Mouse (Mus musculus) gastrocnemius, postnatal 4 days (tissue): ENCODE data around the gene Aspdh. TPM values are rescaled to one million over a fixed set of nuclear protein-coding genes. Genes with fewer than 3 reads are reported as not detected.

ENCODE experiments used
- DNase-seq, 2 experiments: peaks; one replicate each; pipeline ENCODE4 v3.0.0; 2021 to 2022; ENCODE audit warnings: low spot score in 2 of 2, mixed read lengths in 2 of 2
- total RNA-seq, 2 experiments: library from RNA; stranded (reverse); gene quantifications; 2 replicates each; pipeline ENCODE4 v1.2.3; 2021

Aspdh gene
- total RNA-seq, 2 experiments from 2014 or later = not detected

DNA sequence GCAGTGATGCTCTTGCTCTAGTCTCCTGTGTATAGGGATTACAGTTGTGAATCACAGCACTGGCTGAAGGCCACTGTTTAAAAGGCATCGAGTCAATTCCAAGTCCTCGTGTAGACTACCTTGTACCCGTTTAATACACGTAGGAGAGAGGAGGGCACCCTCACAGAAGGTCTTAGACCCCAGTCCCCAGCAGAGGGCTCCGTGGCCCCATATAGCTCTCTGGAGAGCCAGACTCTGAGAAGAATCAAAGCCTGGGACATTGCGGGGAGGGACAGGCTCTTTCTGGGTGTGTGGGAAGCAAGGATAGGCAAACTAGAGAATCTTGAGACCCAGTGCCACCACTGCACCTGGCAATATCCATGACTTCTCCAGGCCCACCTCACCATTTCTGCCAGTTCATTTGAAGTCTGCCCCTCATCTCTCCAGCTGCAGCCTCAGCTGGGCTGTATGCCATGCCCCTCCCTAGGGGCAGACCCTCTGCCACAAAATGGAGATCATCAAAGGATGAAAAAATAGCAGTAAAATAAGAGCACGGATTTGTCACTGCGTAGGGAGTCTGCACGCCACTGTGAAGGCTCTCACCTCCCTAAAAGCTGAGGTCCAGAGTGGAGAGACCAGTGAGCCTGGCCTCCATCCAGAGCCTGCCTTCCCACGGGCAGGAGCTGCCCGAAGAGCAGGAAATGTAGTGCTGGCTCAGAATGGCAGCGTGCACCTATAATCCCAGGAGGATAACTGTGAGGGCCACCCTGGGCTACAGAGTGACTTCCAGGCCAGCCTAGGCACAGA, 18.9 kb upstream of the Aspdh start:
- no peak for DNase-seq

DNA sequence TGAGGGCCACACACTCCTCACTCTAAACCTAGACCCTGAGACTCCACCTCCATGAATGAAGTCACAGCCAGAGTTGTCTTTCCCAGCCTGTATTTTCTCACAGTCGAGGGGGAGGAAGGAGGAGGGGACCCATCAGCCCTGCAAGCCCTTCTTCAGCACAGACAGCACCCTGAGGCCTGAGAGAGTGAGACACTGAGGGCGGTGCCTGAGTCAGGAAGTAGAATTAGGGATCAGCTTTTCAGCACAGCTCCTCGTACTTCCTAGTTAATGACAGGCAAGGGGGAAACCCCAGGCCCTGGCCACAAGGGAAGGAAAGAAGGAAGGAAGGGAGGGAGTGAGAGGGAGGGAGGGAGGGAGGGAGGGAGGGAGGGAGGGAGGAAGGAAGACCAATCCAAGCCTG, 11.9 kb upstream of the Aspdh start:
- DNase-seq = no peak

DNA sequence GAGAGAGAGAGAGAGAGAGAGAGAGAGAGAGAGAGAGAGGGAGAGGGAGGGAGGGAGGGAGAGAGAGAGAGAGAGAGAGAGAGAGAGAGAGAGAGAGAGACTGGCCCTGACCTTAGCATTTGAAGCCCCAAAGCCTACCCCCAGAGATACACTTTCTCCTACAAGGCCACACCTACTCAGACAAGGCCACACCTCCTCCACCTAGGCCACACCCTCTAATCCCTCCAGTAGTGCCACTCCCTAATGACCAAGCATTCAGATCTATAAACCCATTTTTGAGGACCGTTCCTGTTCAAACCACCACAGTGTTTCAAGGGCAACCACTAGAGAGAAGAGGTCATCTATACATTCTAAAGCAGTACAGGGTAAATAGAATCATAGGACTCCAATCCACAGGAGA, 8.9 kb upstream of the Aspdh start:
- DNase-seq = no peak

DNA sequence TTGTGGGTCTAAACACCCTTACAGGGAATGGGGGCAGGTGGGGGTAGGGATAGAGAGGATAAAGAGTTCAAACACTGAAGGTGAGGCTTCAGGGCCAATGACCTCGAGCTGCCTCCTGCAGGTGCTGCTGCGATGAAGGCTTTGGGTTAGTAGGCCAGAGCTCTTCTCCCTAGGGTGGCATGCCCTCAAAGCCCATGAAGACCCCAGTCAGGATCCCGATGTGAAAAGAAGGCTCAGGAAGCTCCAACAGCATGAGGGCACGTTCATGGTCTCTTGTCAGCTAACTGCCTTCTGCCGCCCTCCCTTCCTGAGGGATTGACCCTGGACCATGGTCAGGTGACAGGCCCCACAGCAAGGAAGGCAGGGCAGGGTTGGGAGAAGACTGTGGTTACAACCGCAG, 5.1 kb upstream of the Aspdh start:
- DNase-seq = no peak

DNA sequence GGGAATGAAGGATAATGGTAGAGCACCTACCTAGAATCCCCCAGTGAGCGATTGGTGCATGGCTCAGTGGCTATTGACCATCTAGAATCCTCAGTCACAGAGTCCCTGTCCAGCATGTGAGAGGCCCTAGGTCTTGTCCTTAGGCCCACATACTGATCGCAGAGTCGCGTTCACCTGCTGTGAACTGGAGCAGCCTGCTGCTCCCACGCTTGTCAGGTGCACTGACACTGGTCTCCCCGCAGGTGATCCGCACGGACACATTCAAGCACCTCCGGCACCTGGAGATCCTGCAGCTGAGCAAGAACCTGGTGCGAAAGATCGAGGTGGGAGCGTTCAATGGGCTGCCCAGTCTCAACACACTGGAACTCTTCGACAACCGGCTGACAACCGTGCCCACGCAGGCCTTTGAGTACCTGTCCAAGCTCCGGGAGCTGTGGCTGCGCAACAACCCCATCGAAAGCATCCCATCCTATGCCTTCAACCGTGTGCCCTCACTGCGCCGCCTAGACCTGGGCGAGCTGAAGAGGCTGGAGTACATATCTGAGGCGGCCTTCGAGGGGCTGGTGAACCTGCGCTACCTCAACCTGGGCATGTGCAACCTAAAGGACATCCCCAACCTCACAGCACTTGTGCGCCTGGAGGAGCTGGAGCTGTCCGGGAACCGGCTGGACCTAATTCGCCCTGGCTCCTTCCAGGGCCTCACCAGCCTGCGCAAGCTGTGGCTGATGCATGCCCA, 4.3 kb upstream of the Aspdh start:
- no peak for DNase-seq

DNA sequence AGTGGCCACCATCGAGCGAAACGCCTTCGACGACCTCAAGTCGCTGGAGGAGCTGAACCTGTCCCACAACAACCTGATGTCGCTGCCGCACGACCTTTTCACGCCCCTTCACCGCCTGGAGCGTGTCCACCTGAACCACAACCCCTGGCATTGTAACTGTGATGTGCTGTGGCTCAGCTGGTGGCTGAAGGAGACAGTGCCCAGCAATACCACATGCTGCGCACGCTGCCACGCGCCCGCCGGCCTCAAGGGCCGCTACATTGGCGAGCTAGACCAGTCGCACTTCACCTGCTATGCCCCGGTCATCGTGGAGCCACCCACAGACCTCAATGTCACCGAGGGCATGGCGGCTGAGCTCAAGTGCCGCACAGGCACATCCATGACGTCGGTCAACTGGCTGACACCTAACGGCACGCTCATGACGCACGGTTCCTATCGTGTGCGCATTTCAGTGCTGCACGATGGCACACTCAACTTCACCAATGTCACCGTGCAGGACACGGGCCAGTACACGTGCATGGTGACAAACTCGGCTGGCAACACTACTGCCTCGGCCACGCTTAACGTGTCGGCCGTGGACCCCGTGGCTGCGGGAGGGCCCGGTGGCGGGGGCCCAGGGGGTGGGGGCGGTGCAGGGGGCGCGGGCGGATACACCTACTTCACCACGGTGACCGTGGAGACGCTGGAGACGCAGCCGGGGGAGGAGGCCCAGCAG, 3.5 kb upstream of the Aspdh start:
- DNase-seq = no peak

DNA sequence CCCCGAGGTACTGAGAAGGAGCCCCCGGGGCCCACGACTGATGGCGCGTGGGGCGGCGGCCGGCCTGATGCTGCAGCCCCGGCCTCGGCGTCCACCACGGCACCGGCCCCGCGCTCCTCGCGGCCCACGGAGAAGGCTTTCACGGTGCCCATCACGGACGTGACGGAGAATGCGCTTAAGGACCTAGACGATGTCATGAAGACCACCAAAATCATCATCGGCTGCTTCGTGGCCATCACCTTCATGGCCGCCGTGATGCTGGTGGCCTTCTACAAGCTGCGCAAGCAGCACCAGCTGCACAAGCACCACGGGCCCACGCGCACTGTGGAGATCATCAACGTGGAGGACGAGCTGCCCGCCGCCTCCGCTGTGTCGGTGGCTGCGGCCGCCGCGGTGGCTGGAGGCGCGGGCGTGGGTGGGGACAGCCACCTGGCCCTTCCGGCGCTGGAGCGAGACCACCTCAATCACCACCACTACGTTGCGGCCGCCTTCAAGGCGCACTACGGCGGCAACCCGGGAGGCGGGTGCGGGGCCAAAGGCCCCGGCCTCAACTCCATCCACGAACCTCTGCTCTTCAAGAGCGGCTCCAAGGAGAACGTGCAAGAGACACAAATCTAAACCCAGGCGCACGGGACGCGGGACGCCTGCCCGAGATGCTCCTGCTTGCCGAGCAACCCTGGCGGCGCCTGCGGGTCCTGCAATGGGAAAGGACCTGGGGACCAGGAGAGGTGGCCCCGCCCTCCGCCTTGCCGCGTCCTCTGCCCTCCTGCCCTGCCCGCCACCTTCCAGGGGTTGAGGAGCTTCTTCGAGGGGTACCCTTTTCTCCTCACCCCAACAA, 2.8 kb upstream of the Aspdh start:
- DNase-seq = peak in 1 of 2 experiments; percentile 42

DNA sequence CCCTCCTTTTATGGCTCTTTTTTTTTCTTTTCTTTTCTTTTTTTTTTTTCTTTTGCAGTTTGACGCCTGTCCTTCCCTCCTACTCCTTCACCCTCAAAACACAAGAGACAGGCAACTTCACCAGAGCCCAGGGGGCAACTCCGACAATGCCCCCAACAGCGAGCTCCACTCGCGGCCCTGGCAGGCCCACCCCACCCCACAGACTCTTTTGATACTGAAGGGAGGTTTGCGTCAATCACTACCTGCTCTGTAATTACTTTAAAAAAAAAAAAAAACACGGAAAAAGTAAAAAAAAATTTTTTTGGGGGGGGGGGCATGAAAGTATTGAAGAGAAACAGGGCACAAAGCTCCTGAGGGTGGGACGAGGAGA, 2.1 kb upstream of the Aspdh start:
- no peak for DNase-seq

DNA sequence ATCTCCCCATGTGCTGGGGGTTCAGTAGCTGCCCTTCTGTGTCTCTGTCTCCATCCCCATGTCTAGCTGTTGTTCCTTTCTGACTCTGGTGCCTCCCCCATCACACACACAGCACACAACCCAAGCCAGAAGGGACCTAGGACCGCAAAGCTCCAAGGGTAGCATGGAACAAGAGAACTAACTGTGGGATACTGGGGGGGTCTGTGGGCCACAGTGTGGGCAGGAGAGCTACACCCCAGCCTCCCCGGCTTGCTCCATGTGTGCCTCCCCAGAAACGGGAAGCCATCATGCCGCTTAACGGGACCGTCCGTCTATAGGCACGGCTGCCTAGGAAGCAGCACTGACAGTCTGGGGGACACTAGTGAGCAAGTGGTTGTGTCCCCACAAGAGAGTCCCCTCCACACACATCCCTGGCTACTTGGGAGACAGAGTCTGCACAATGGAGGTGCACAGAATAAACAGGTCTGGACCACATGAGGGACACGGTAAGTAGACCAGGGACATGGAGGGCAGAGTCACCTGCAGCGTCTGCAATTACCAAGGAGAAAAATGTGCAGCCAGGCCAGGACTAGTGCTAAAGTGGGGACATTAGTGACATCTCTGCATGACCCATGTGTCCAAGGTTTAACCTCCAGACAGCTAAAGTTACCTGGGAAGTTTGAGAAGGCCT, 1.5 kb upstream of the Aspdh start:
- DNase-seq = peak in 1 of 2 experiments; percentile 5

DNA sequence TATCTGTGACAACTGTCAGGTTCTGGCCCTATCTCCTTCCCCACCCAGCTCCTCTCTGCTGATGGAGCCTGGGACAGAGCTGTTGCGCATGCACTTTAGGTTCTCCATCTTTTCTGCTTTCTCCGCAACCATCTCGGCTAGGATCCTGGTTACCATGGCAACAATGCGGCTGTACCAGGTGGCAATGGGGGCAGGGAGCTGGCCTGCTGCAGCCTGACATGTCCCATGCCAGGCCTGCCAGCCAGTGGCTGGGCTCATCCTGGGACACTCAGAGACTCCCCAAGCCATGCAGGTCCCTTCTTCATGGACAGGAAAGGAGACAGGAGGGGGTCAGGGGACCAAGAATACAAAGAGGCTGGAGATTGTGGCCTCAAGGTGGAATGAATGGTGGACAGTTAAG, 680 bp upstream of the Aspdh start:
- DNase-seq = no peak

DNA sequence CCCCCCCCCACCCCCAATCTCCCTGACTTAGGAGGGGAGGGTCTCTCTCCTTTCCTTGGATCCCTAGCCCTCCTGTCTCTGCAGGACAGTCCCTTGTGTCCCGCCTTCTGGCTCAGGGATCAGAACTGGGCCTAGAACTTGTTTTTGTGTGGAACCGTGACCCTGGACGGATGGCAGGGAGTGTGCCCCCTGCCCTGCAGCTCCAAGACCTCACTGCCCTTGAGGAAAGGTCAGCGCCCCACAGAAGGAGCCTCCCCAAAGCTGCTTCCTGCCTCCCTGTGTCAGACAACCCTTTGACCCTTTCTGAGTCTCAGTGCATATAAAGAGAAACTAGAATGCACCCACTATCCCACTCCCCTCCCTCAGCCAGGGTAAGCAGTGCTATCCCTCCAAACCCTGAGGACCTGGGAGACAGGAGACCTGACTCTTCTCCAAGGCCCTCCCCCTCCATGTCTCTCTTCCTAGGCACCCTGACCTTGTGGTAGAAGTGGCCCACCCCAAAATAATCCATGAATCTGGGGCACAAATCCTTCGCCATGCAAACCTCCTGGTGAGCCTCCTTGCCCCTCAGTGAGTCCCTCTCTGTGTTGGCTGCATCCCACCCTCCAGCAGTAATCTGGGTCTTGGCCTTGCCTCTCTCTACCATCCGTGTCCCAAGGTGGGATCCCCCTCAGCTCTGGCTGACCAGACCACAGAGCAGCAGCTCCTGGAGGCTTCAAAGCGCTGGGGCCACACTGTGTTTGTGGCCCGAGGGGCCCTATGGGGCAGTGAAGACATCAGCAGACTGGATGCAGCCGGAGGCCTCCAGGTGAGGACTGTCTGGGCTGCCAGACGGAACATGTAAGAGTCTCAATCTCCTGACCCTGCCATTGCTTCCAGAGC, 1.1 kb downstream of the Aspdh start:
- no peak for DNase-seq

DNA sequence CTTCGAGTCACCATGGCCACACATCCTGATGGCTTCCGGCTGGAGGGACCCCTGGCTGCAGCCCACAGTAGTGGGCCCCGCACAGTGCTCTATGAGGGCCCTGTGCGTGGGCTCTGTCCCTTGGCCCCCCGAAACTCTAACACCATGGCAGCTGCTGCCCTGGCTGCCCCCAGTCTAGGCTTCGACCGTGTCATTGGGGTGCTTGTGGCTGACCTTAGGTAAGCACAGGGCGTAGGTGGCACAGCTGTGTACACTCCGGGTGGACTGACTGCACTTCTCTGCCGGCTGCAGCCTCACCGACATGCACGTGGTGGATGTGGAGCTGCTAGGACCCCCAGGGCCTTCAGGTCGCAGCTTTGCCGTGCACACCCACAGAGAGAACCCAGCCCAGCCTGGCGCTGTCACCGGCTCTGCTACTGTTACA, 1.7 kb downstream of the Aspdh start:
- DNase-seq = no peak

DNA sequence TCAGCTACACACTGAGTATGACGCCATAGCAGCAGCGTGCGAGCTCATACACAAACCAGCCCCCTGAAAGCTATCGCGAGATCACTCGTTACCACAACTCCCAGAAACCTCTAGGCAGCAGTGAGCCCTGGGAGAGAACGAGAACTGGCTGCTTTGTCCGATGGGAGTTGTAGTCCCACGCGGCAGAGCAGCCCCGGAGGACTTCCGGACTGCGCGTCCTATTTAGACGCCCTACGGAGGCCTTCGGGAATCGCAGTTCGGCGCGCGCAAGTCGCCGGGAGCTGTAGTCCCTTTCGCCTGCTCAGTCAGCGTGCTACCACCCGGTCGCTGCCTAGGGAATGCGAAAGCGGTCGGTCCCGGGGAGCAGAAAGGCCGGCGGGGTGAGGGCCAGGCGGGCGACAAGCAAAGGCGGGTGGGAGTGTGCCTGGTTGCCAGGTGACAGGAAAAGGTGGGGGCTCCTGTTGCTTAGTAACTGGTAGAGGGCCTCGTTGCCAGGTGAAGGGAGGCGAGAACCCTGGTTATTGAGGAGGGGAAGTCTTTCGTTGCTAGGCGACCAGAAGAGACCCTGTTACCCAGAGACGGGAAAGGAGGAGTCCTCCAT, 2.7 kb downstream of the Aspdh start, which contains the start of gene Josd2:
Gene Josd2 (plus strand): TSS at position 170 of the 601 bp plus-strand sequence.
- peak; percentile 76 to 91 for DNase-seq

DNA sequence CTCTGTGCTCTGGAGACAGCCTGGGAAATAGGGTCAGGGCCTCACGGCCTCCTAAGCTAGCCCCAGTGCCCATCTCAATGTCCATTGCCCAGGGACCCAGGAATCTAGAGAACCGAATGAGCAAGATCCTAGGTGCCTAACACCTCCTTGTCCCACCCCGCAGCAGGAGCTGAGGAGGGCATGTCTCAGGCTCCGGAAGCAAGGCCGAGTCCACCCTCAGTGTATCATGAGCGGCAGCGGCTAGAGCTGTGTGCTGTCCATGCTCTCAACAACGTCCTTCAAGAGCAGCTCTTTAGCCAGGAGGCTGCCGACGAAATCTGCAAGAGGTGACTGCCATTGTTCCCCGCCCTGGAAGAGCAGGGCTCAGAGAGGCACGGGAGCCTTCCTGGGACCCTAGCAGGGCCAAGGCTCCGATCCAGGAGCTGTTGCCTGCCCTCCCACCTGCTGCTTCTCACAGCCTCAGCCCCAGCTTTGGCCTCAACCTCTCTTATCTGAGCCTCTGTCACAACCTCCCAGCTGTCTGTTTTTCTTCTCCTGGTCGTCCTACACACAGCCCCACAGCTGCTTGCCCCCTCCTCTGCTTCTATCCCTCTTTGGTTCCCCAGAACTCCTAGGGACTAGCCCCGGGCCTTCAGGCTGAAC, 3.6 kb downstream of the Aspdh start:
- no peak for DNase-seq

DNA sequence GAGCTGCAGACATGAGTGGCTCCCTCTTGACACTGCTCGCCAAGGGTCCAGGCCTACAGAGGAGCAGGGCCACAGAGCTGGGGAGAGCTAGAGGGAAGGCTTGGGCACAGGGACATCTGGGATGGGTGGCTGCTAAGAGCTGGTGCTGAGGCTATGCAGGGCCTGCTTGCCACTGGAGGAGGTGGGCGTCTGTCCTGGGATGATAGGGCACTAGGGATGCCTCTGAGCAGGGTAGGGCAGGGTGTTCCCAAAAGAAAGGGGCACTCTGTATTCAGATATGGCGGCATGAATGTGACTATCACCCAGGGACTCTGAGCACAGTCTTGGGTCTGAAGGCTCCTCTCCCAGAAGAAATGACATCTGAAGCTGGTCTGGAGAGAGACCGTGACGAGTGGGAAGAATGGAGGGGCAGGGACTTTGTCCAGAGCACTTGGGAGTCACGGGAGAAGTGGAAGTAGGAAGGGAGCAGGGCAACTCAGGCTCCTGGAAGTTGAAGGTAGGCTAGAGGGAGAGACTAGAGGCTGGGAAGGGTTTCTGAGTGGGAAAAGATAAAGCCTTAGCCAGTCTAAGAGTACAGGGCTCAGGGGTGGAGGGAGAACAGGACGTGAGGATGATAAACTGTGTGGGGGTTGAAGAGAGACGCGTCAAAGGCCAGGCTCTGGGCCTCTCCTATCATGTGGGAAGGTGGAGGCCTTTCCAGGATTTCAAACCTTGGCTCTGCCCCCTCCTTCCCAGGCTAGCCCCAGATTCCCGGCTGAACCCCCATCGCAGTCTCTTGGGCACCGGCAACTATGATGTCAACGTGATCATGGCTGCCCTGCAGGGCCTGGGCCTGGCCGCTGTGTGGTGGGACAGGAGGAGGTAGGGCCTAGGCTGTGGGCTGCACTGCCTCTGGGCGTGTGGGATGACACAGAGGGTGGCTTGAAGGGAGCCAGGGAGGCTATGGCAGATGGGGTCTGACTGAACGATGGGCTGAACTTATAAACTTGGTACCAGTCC, 4.8 kb downstream of the Aspdh start:
- no peak for DNase-seq

DNA sequence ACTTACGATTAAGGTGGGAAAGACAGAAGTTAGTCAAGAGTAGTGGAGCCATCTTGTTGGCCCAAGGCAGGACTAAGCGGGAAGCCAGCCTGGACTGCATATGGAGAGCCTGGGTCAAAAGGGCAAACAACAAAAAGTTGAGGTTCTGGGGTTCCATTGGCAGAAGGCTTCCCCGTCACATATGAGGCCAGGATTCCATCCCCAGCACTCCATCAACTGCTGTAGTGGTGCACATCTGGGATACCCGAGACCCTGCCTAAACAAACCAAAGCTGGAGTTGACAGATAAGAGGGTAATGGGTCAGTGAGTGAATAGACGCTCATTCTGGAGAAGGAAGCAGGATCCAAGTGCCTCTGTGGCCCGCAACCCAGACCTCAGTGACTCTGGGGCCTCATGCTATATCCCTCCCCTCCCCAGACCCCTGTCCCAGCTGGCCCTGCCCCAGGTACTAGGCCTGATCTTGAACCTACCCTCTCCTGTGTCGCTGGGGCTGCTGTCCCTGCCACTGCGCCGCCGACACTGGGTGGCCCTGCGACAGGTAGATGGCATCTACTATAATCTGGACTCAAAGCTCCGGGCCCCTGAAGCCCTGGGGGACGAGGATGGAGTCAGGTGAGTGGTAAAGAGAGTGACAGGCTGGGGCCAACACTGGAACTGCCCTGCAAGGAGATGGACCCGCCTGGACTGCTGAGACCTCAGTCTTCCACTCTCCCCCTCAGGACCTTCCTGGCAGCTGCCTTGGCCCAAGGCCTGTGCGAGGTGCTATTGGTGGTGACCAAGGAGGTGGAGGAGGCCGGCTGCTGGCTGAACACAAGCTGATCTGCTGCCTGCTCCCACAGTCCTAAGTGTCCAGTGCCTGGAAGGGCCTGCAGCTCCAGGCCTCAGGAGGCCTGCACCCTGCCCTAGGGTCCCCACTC, 5.8 kb downstream of the Aspdh start:
- DNase-seq = no peak
